Mouse (Mus musculus): ENCODE data around the gene Ifit3. TPM values are rescaled to one million over a fixed set of nuclear protein-coding genes. Genes with fewer than 3 reads are reported as not detected.

The Ifit3 gene
- total RNA-seq, 2 experiments from 2014 or later, result 1.4 to 2.0 TPM

- DNase-seq, result peak; percentile 17 to 25
- intact Hi-C loops (cut with DNase I), result loop anchor here (1.0 to 10.0 kb wide), 3 partner anchors 90 to 392 kb away; no protein-coding TSS in a partner anchor
Observed at GRCm38 (mm10) chr19:34636933-34637557, 53.7 kb downstream of the Ifit3 start.

Other genes with a start within 250 kb of the Ifit3 start
- gene Ch25h, start 108.4 kb upstream of the Ifit3 start, total RNA-seq (2021), result not detected
- 1 to 10 TPM; 7.0 to 7.3 TPM for gene Lipa, start 56.1 kb upstream of the Ifit3 start, total RNA-seq (2021)
- gene Ifit2, start 32.8 kb upstream of the Ifit3 start, total RNA-seq (2021), result 1 to 10 TPM; 1.2 to 1.4 TPM
- gene Ifit1bl1, start 18.4 kb downstream of the Ifit3 start, total RNA-seq (2021), result not detected
- under 1 TPM; 0.59 to 0.89 TPM for gene Ifit3b, start 24.4 kb downstream of the Ifit3 start, total RNA-seq (2021)
- under 1 TPM in 1 of 2 experiments, not detected in 1; 0.08 TPM for gene Ifit1bl2, start 57.2 kb downstream of the Ifit3 start, total RNA-seq (2021)
- under 1 TPM; 0.56 to 0.57 TPM for gene Ifit1, start 57.3 kb downstream of the Ifit3 start, total RNA-seq (2021)
- 1 to 10 TPM in 1 of 2 experiments, under 1 TPM in 1; 0.67 to 1.1 TPM for gene Slc16a12, start 163.8 kb downstream of the Ifit3 start, total RNA-seq (2021)